Mouse (Mus musculus) monocyte, adult 5-6 weeks (primary cell): ENCODE data around the gene Spink2. TPM values are rescaled to one million over a fixed set of nuclear protein-coding genes. Genes with fewer than 3 reads are reported as not detected.

Source experiments
- ATAC-seq: fragments of 153-309, 156-312 bp; replicated peaks from 2 replicates; pipeline ENCODE4 v1.8.0; 2017; ENCODE audit warnings: mild to moderate bottlenecking; ENCODE audit not compliant: low TSS enrichment, insufficient number of reproducible peaks, severe bottlenecking, poor library complexity, low FRiP score
- total RNA-seq: library from RNA; stranded (forward); fragments of 200-1000, 200-491, 200-594 nt; gene quantifications from 3 replicates; pipeline ENCODE4 v1.2.3, GENCODE M21; 2017

Spink2 gene
- total RNA-seq, 1 experiment from 2014 or later, result not detected

DNA sequence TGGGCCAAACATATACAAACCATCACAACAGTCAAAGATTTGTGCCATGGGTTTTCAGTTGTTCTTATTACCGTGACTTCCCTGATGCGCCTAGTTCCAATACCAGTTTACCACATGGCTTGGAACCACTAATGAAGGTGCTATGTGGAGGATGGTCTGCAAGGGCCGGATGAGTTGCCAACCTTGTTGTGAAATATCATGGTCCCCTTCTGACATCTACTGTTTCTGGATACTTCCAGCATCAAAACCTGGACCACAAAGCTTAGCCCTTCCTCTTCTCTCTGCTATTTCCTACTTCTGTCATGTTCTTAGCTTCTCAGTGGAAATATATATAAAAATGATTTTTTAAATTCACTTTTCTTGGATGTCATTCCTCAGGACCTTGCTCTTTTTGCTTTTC is 48.7 kb downstream of the Spink2 start:
- ATAC-seq, result no peak

- no peak for ATAC-seq
Measured at GRCm38 (mm10) chr5:77157777-77158540, 53.3 kb downstream of the Spink2 start.

- ATAC-seq, result no peak
Measured at GRCm38 (mm10) chr5:77156938-77157337, 54.3 kb downstream of the Spink2 start.

GRCm38 (mm10) chr5:77155526-77155925 is 55.7 kb downstream of the Spink2 start:
- no peak for ATAC-seq

Other genes with a start within 250 kb of the Spink2 start
- 88.8 to 168 TPM (median 138 TPM) in 3 replicates for gene Srp72, start 236.8 kb downstream of the Spink2 start, total RNA-seq
- gene Arl9, start 207.4 kb downstream of the Spink2 start, total RNA-seq, result not detected in 3 replicates
- 1.1 TPM in 1 of 3 replicates, not detected in the others for gene Thegl, start 195.4 kb downstream of the Spink2 start, total RNA-seq
- gene Hopx, start 96.3 kb downstream of the Spink2 start, total RNA-seq, result 29.6 to 53.4 TPM (median 30.5 TPM) in 3 replicates
- gene Rest, start 54.0 kb upstream of the Spink2 start, total RNA-seq, result 39.7 to 45.8 TPM (median 40.3 TPM) in 3 replicates
- gene Noa1, start 98.6 kb upstream of the Spink2 start, total RNA-seq, result 4.2 to 7.1 TPM (median 4.9 TPM) in 3 replicates
- 105 to 132 TPM (median 106 TPM) in 3 replicates for gene Polr2b, start 98.7 kb upstream of the Spink2 start, total RNA-seq
- 2.7 to 6.7 TPM (median 5.0 TPM) in 3 replicates for gene Igfbp7, start 196.6 kb upstream of the Spink2 start, total RNA-seq